Mouse (Mus musculus): ENCODE data around the gene Cyp1a2. TPM values are rescaled to one million over a fixed set of nuclear protein-coding genes. Genes with fewer than 3 reads are reported as not detected.

Gene Cyp1a2
- total and polyA plus RNA-seq, 3 experiments: not detected

DNA sequence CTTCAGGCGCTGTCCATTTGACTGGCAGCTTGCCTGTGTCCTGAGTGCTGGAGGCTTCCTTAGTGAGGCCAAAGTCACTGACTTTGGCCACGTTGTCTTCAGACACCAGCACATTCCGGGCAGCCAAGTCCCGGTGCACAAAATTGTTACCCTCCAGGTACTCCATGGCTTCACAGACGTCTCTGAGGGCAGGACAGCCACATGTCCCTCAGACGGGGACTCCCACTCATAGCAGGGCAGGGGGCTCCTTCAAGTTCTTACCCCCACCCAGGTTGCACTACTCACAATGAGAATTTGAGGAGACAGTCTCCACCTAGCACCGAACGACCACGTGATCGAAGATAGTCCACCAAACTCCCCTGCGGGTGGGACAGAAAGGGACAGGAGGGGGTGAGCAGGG is 55.6 kb downstream of the Cyp1a2 start:
- TF ChIP-seq E2F4 (IDR thresholded peaks at IDR 0.05; ENCODE audit: insufficient replicate concordance, low read depth, low read length) (no peak), TBP (conservative IDR thresholded peaks at IDR 0.05; ENCODE audit: low read depth, low read length) (no peak), IRF4 (IDR thresholded peaks at IDR 0.05; ENCODE audit: low read depth, low read length) (no peak)
- DNase-seq (ENCODE audit: extremely low read depth): no peak
- no peaks in the 10 kb centered on the region for H3K27me3 ChIP-seq (replicated peaks)
- no peak overlapping the region for H3K4me2 ChIP-seq (ENCODE audit: insufficient read depth, low read depth, poor library complexity, severe bottlenecking)
- H3K9me3 ChIP-seq (replicated peaks; ENCODE audit: low read length): no peaks in the 10 kb centered on the region
- H3K79me2 ChIP-seq (replicated peaks; ENCODE audit: control insufficient read depth, extremely low read depth, insufficient read depth, poor library complexity, severe bottlenecking): peaks cover 10% of the 10 kb centered on the region; the same call in 1 of the 2 replicates
- no peak overlapping the region for H3K9ac ChIP-seq (ENCODE audit: insufficient read depth, low read depth)
- H3K4me3 ChIP-seq (replicated peaks in 1 of 3; ENCODE audit: low read depth in 2 of 3, low read length in 2 of 3, poor library complexity in 1 of 3): no peak overlapping the region
- H3K36me3 ChIP-seq (replicated peaks in 1 of 2; ENCODE audit: control insufficient read depth in 1 of 2, insufficient read depth in 1 of 2, low read length in 1 of 2): peaks cover 77 to 96% of the 10 kb centered on the region in 2 experiments
- dilution Hi-C loops (cut with MboI; ENCODE audit: extremely low pct_ligation_motif_present, extremely low pct_unique_long_range_greater_than_20kb, low sequenced_read_pairs) (no loop called here), in situ Hi-C loops (cut with MboI; ENCODE audit: low pct_ligation_motif_present, low pct_unique_long_range_greater_than_20kb, low sequenced_read_pairs) (no loop called here)
- H3K4me1 ChIP-seq (ENCODE audit: control insufficient read depth in 1 of 2, insufficient read depth in 2 of 2): peaks cover 12 to 53% of the 10 kb centered on the region in 2 experiments
- no peak overlapping the region for H3K27ac ChIP-seq (ENCODE audit: insufficient read depth, low read depth)

GRCm38 (mm10) chr9:57627191-57627590 is 56.3 kb downstream of the Cyp1a2 start:
- Histone ChIP-seq H3K36me3 (replicated peaks in 1 of 2; ENCODE audit: control insufficient read depth in 1 of 2, insufficient read depth in 1 of 2, low read length in 1 of 2) (peaks cover 73 to 89% of the 10 kb centered on the region in 2 experiments), H3K27ac (ENCODE audit: insufficient read depth, low read depth) (no peak overlapping the region), H3K27me3 (replicated peaks) (no peaks in the 10 kb centered on the region), H3K79me2 (replicated peaks; ENCODE audit: control insufficient read depth, extremely low read depth, insufficient read depth, poor library complexity, severe bottlenecking) (peaks cover 4% of the 10 kb centered on the region; the same call in 1 of the 2 replicates), H3K4me2 (ENCODE audit: insufficient read depth, low read depth, poor library complexity, severe bottlenecking) (no peak overlapping the region), H3K9me3 (replicated peaks; ENCODE audit: low read length) (no peaks in the 10 kb centered on the region), H3K9ac (ENCODE audit: insufficient read depth, low read depth) (no peak overlapping the region), H3K4me1 (ENCODE audit: control insufficient read depth in 1 of 2, insufficient read depth in 2 of 2) (peaks cover 9 to 46% of the 10 kb centered on the region in 2 experiments), H3K4me3 (replicated peaks in 1 of 3; ENCODE audit: low read depth in 2 of 3, low read length in 2 of 3, poor library complexity in 1 of 3) (no peak overlapping the region)
- dilution Hi-C loops (cut with MboI; ENCODE audit: extremely low pct_ligation_motif_present, extremely low pct_unique_long_range_greater_than_20kb, low sequenced_read_pairs) (no loop called here), in situ Hi-C loops (cut with MboI; ENCODE audit: low pct_ligation_motif_present, low pct_unique_long_range_greater_than_20kb, low sequenced_read_pairs) (no loop called here)
- no peak for DNase-seq (ENCODE audit: extremely low read depth)
- TF ChIP-seq CHD2 (IDR thresholded peaks at IDR 0.05; ENCODE audit: low read length) (no peak), JUN (IDR thresholded peaks at IDR 0.05; ENCODE audit: insufficient read depth, low read depth, low read length) (no peak), MYC (IDR thresholded peaks at IDR 0.05; ENCODE audit: low read depth, low read length) (no peak), RCOR1 (conservative IDR thresholded peaks at IDR 0.05; ENCODE audit: low read depth, low read length) (no peak), ELF1 (IDR thresholded peaks at IDR 0.05; ENCODE audit: low read depth, low read length) (no peak), ZNF384 (IDR thresholded peaks at IDR 0.05; ENCODE audit: low read depth, low read length) (no peak), POLR2AphosphoS2 (IDR thresholded peaks at IDR 0.05; ENCODE audit: low read depth, low read length) (no peak), MAFK (IDR thresholded peaks at IDR 0.05; ENCODE audit: insufficient replicate concordance, low read length) (no peak), JUND (conservative IDR thresholded peaks at IDR 0.05; ENCODE audit: low read depth, low read length) (no peak), SMC3 (IDR thresholded peaks at IDR 0.05; ENCODE audit: low read depth, low read length) (no peak), CTCF (conservative IDR thresholded peaks at IDR 0.05 in 1 of 2, IDR thresholded peaks at IDR 0.05 in 1 of 2; ENCODE audit: low read depth in 2 of 2, low read length in 2 of 2) (no peak), UBTF (IDR thresholded peaks at IDR 0.05; ENCODE audit: low read depth, low read length) (no peak)

Other genes with a start within 250 kb of the Cyp1a2 start
- 39.6 and 50.3 TPM in 2 replicates for gene Ppcdc, start 243.6 kb downstream of the Cyp1a2 start, total RNA-seq (2012; rRNA removed)
- 44.1 and 44.9 TPM in 2 replicates for gene Ppcdc, start 243.6 kb downstream of the Cyp1a2 start, total RNA-seq (2014; rRNA removed)
- gene Ppcdc, start 243.6 kb downstream of the Cyp1a2 start, polyA plus RNA-seq (2012; ENCODE audit: insufficient read length, low read depth): 36.2 and 38.8 TPM in 2 replicates
- gene Scamp5, start 215.6 kb downstream of the Cyp1a2 start, total RNA-seq (2012; rRNA removed): 2.1 and 2.7 TPM in 2 replicates
- 0.34 and 0.54 TPM in 2 replicates for gene Scamp5, start 215.6 kb downstream of the Cyp1a2 start, total RNA-seq (2014; rRNA removed)
- 0.48 and 0.99 TPM in 2 replicates for gene Scamp5, start 215.6 kb downstream of the Cyp1a2 start, polyA plus RNA-seq (2012; ENCODE audit: insufficient read length, low read depth)
- gene Rpp25, start 179.7 kb downstream of the Cyp1a2 start, total RNA-seq (2012; rRNA removed): 0.21 TPM in 1 of 2 replicates, not detected in the other
- gene Rpp25, start 179.7 kb downstream of the Cyp1a2 start, total RNA-seq (2014; rRNA removed): not detected in 2 replicates
- not detected in 2 replicates for gene Rpp25, start 179.7 kb downstream of the Cyp1a2 start, polyA plus RNA-seq (2012; ENCODE audit: insufficient read length, low read depth)
- 179 and 203 TPM in 2 replicates for gene Cox5a, start 162.4 kb downstream of the Cyp1a2 start, total RNA-seq (2012; rRNA removed)
- 229 and 257 TPM in 2 replicates for gene Cox5a, start 162.4 kb downstream of the Cyp1a2 start, total RNA-seq (2014; rRNA removed)
- gene Cox5a, start 162.4 kb downstream of the Cyp1a2 start, polyA plus RNA-seq (2012; ENCODE audit: insufficient read length, low read depth): 255 and 279 TPM in 2 replicates
- 10.6 and 11.8 TPM in 2 replicates for gene Fam219b, start 146.2 kb downstream of the Cyp1a2 start, total RNA-seq (2012; rRNA removed)
- gene Fam219b, start 146.2 kb downstream of the Cyp1a2 start, total RNA-seq (2014; rRNA removed): 8.3 and 9.3 TPM in 2 replicates
- 9.2 and 10.2 TPM in 2 replicates for gene Fam219b, start 146.2 kb downstream of the Cyp1a2 start, polyA plus RNA-seq (2012; ENCODE audit: insufficient read length, low read depth)
- 28.6 and 33.2 TPM in 2 replicates for gene Mpi, start 130.9 kb downstream of the Cyp1a2 start, total RNA-seq (2012; rRNA removed)
- gene Mpi, start 130.9 kb downstream of the Cyp1a2 start, total RNA-seq (2014; rRNA removed): 28.2 and 29.0 TPM in 2 replicates
- gene Mpi, start 130.9 kb downstream of the Cyp1a2 start, polyA plus RNA-seq (2012; ENCODE audit: insufficient read length, low read depth): 36.7 and 37.3 TPM in 2 replicates
- gene Scamp2, start 122.8 kb downstream of the Cyp1a2 start, total RNA-seq (2012; rRNA removed): 52.2 and 60.9 TPM in 2 replicates
- gene Scamp2, start 122.8 kb downstream of the Cyp1a2 start, total RNA-seq (2014; rRNA removed): 38.6 and 46.4 TPM in 2 replicates
- 77.2 and 91.6 TPM in 2 replicates for gene Scamp2, start 122.8 kb downstream of the Cyp1a2 start, polyA plus RNA-seq (2012; ENCODE audit: insufficient read length, low read depth)
- gene Ulk3, start 94.3 kb downstream of the Cyp1a2 start, total RNA-seq (2012; rRNA removed): 10.5 and 11.4 TPM in 2 replicates
- 1.8 and 2.6 TPM in 2 replicates for gene Ulk3, start 94.3 kb downstream of the Cyp1a2 start, total RNA-seq (2014; rRNA removed)
- gene Ulk3, start 94.3 kb downstream of the Cyp1a2 start, polyA plus RNA-seq (2012; ENCODE audit: insufficient read length, low read depth): 10.0 and 11.8 TPM in 2 replicates
- not detected in 2 replicates for gene Cplx3, start 77.4 kb downstream of the Cyp1a2 start, total RNA-seq (2012; rRNA removed)
- gene Cplx3, start 77.4 kb downstream of the Cyp1a2 start, total RNA-seq (2014; rRNA removed): not detected in 2 replicates
- 0.09 TPM in 1 of 2 replicates, not detected in the other for gene Cplx3, start 77.4 kb downstream of the Cyp1a2 start, polyA plus RNA-seq (2012; ENCODE audit: insufficient read length, low read depth)
- 0.08 TPM in 1 of 2 replicates, not detected in the other for gene Lman1l, start 62.9 kb downstream of the Cyp1a2 start, total RNA-seq (2012; rRNA removed)
- gene Lman1l, start 62.9 kb downstream of the Cyp1a2 start, total RNA-seq (2014; rRNA removed): not detected in 2 replicates
- 0.19 and 0.29 TPM in 2 replicates for gene Lman1l, start 62.9 kb downstream of the Cyp1a2 start, polyA plus RNA-seq (2012; ENCODE audit: insufficient read length, low read depth)
- gene Csk, start 30.1 kb downstream of the Cyp1a2 start, total RNA-seq (2012; rRNA removed): 111 and 122 TPM in 2 replicates
- gene Csk, start 30.1 kb downstream of the Cyp1a2 start, total RNA-seq (2014; rRNA removed): 111 and 125 TPM in 2 replicates
- 139 and 153 TPM in 2 replicates for gene Csk, start 30.1 kb downstream of the Cyp1a2 start, polyA plus RNA-seq (2012; ENCODE audit: insufficient read length, low read depth)
- 0.08 and 0.13 TPM in 2 replicates for gene Cyp1a1, start 4.2 kb upstream of the Cyp1a2 start, total RNA-seq (2012; rRNA removed)
- gene Cyp1a1, start 4.2 kb upstream of the Cyp1a2 start, total RNA-seq (2014; rRNA removed): 0.11 and 0.19 TPM in 2 replicates
- not detected in 2 replicates for gene Cyp1a1, start 4.2 kb upstream of the Cyp1a2 start, polyA plus RNA-seq (2012; ENCODE audit: insufficient read length, low read depth)
- 9.6 and 10.6 TPM in 2 replicates for gene Edc3, start 24.8 kb upstream of the Cyp1a2 start, total RNA-seq (2012; rRNA removed)
- 10.9 and 13.6 TPM in 2 replicates for gene Edc3, start 24.8 kb upstream of the Cyp1a2 start, total RNA-seq (2014; rRNA removed)
- 24.1 and 27.9 TPM in 2 replicates for gene Edc3, start 24.8 kb upstream of the Cyp1a2 start, polyA plus RNA-seq (2012; ENCODE audit: insufficient read length, low read depth)
- 39.9 and 46.7 TPM in 2 replicates for gene Clk3, start 82.2 kb upstream of the Cyp1a2 start, total RNA-seq (2012; rRNA removed)
- gene Clk3, start 82.2 kb upstream of the Cyp1a2 start, total RNA-seq (2014; rRNA removed): 69.0 and 87.7 TPM in 2 replicates
- 62.4 and 67.9 TPM in 2 replicates for gene Clk3, start 82.2 kb upstream of the Cyp1a2 start, polyA plus RNA-seq (2012; ENCODE audit: insufficient read length, low read depth)
- gene Arid3b, start 153.1 kb upstream of the Cyp1a2 start, total RNA-seq (2012; rRNA removed): 33.4 and 33.8 TPM in 2 replicates
- gene Arid3b, start 153.1 kb upstream of the Cyp1a2 start, total RNA-seq (2014; rRNA removed): 14.2 and 16.7 TPM in 2 replicates
- 75.9 and 105 TPM in 2 replicates for gene Arid3b, start 153.1 kb upstream of the Cyp1a2 start, polyA plus RNA-seq (2012; ENCODE audit: insufficient read length, low read depth)
- gene Ubl7, start 227.3 kb upstream of the Cyp1a2 start, total RNA-seq (2012; rRNA removed): 31.2 and 37.3 TPM in 2 replicates
- 19.9 and 24.7 TPM in 2 replicates for gene Ubl7, start 227.3 kb upstream of the Cyp1a2 start, total RNA-seq (2014; rRNA removed)
- 73.3 and 81.1 TPM in 2 replicates for gene Ubl7, start 227.3 kb upstream of the Cyp1a2 start, polyA plus RNA-seq (2012; ENCODE audit: insufficient read length, low read depth)

All from CH12.LX (cell line).